Mouse (Mus musculus): ENCODE measurements around the gene Gm16440.
"Not testable (repeated sequence)": the region's sequence is repeated elsewhere in the genome, so short reads cannot be mapped to it uniquely, and the experiment has no call there.

The Gm16440 gene

DNA sequence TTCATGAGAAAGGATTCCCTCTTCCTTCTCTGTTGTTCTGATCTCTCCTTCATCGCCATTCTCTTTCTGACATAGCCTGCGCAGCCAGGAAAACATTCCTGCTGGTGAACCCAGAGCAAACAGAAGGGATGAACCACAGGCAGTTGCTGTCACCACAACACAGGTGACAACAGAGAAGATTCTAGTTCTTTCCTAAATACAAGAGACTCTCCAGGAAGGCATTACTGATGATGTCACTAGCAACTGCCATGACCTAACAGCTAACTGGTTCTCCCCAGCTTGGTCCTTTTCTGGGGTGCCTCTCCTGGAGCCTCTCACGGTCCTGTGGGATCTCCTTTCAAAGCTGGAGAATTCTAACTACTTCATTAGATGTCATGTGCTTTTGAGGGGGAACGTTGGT lies at the start of gene Gm16440:
Gene Gm16440 (minus strand): TSS at position 101 of the 400 bp plus-strand sequence.
- DNase-seq = not testable (repeated sequence)

DNA sequence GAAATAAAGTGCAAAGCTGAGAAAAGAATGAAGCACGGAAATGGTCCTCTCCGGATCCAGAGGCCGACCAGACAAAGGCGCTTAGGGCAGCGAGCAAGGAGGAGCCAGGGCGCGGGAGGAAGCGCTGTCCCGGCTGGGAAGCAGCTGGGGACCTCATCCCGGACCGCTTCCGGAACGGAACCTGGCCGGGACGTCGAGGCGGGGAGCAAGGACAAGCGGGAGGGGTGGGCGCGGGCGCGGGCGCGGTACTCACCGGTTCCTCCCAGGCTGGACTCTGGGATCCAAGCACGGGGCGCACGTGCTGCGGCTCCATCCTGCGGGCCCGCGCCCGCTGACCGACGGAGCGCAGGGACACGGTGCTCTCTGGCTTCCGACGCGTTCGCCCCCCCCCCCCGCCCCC lies 36.6 kb upstream of the Gm16440 start:
- DNase-seq = peak; percentile 1 to 2

DNA sequence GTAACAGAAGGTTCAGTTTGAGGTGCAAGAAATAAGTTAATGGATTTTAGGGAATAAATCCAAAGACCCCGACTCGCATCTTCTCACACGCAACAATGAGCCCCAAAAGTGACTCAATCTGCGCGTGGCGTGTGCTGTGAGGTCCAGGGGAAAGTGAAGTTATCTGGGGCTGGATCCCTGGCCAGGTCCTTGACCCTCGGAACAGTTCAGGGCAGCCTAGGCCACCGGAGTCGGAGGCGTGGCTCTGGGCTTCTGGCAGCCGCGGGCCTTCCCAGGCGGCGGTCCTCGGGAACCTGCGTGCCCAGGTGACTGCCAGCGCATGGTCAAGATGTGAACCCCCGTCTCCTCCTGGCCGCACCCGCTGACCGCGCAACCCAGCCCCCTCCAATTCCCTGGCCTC lies 36.2 kb upstream of the Gm16440 start:
- not testable (repeated sequence) for DNase-seq

DNA sequence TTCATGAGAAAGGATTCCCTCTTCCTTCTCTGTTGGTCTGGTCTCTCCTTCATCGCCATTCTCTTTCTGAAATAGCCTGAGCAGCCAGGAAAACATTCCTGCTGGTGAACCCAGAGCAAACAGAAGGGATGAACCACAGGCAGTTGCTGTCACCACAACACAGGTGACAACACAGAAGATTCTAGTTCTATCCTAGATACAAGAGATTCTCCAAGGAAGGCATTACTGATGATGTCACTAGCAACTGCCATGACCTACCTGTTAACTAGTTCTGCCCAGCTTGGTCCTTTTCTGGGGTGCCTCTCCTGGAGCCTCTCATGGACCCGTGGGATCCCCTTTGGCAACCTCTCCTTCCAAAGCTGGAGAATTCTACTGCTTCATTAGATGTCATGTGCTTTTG lies 22.3 kb upstream of the Gm16440 start, which contains the start of gene Gm3591:
Gene Gm3591 (minus strand): TSS at position 101 of the 400 bp plus-strand sequence.
- not testable (repeated sequence) for DNase-seq

DNA sequence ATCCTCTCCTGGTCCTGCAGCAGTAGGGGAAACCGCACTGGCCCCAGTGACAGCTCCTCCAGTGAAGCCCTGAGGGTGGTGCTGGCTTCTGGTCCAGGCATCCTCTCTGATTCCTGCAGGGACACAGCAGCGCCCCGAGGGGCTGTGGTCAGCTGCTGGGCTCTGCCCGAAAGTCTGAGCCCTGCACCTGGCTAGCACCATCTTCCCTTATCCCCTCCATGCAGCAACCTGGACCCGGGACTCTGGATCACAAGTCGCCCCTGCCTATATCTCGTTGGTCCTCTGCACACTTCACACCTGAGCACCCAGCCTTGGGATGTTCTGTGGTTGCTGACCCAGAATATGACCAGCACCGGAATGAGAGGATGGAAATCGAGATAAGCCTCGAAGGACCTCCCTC lies 46.5 kb downstream of the Gm16440 start, which contains the start of gene Gm3618:
Gene Gm3618 (minus strand): TSS at position 101 of the 400 bp plus-strand sequence.
- not testable (repeated sequence) for DNase-seq

All from thymus, adult 18-20 months (tissue).